Mouse (Mus musculus) erythroblast, embryonic 14.5 days (primary cell): ENCODE measurements around the gene Mindy4. TPM values are rescaled to one million over a fixed set of nuclear protein-coding genes. Genes with fewer than 3 reads are reported as not detected.
"Not testable (repeated sequence)": the region's sequence is repeated elsewhere in the genome, so short reads cannot be mapped to it uniquely, and the experiment has no call there.

Experiments used
- H3K27me3 ChIP-seq: 2 replicates; pipeline ENCODE4 v1.6.1; 2012; ENCODE audit warnings: inconsistent platforms; ENCODE audit not compliant: control insufficient read depth
- H3K36me3 ChIP-seq: 2 replicates; pipeline ENCODE4 v1.6.1; 2012; ENCODE audit warnings: mild to moderate bottlenecking, inconsistent platforms; ENCODE audit not compliant: control insufficient read depth
- H3K4me1 ChIP-seq: 2 replicates; pipeline ENCODE4 v1.6.1; 2012; ENCODE audit warnings: inconsistent platforms; ENCODE audit not compliant: control insufficient read depth
- H3K4me3 ChIP-seq: replicated peaks from 2 replicates; pipeline ENCODE3; 2012; ENCODE audit warnings: moderate library complexity, mild to moderate bottlenecking, inconsistent platforms
- H3K9me3 ChIP-seq: 2 replicates; pipeline ENCODE4 v1.6.1; 2012; ENCODE audit warnings: low read length, inconsistent platforms, mixed read lengths; ENCODE audit not compliant: control insufficient read depth
- GATA1 ChIP-seq: IDR thresholded peaks from 2 replicates; pipeline ENCODE4 v1.6.1; 2012; ENCODE audit warnings: low read length, inconsistent platforms, mixed read lengths
- TAL1 ChIP-seq: IDR thresholded peaks from 3 replicates; pipeline ENCODE4 v1.6.1; 2012; ENCODE audit warnings: low read length, inconsistent platforms, mixed read lengths
- polyA plus RNA-seq: library from polyadenylated mRNA; stranded (reverse); fragments of >175 nt; gene quantifications from 2 replicates; pipeline ENCODE4 v1.2.3, GENCODE M21; 2012

The Mindy4 gene
- polyA plus RNA-seq, 1 experiment, result 0.01 TPM

DNA sequence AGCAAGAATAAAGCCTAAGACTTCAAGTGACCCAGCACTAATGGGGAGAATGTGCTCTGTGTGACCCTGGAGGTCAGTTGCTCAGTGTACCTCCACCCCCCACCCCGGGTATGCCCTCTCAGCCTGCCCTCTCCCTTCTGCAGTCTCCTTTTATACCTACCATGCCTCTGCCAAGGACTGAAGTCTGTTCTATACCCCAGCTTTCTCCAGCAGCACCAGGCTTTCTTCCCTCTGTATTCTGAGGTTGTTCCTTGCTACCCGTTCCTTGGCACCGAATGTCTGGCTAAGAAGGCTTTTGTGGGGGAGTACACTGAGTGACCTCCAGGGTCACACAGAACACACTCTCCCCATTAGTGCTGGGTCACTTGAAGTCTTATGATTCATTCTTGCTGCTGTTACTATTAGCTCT is 29.2 kb upstream of the Mindy4 start:
- Histone ChIP-seq H3K4me1 (no peaks in the 10 kb centered on the region), H3K4me3 (no peak overlapping the region), H3K9me3 (no peaks in the 10 kb centered on the region), H3K36me3 (no peaks in the 10 kb centered on the region), H3K27me3 (no peaks in the 10 kb centered on the region; the same call in 1 of the 2 replicates)
- TF ChIP-seq TAL1, result no peak
- no peak for TF ChIP-seq GATA1

DNA sequence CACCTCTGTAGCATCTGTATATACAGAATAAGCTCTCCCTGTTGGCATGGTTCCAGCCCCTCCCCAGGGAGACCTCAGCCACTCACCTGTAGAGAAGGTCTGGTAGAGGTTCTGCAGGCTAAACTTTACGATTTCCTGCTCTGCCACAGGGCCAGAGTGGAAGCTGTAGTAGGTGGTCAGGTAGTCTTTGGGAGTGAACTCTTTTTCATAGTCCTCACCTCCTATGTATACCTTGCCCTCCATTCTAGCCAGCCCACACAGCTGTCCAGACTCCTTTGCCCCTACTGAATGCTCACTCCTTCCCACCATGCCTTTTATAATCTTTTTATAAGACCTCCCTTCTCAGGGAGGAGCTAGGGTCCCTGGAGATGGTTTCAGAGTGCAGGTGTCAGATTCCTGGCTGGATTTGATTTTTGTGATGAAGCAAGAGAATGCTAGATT is 28.4 kb upstream of the Mindy4 start, which contains the start of gene Inmt:
Gene Inmt (minus strand): TSS at position 303 of the 441 bp plus-strand sequence.
- no peaks in the 10 kb centered on the region for H3K36me3 ChIP-seq
- H3K27me3 ChIP-seq, result no peaks in the 10 kb centered on the region; the same call in 1 of the 2 replicates
- H3K4me1 ChIP-seq, result no peaks in the 10 kb centered on the region
- TF ChIP-seq GATA1 (no peak), TAL1 (no peak)
- H3K4me3 ChIP-seq, result no peak within 1 kb of the TSS
- H3K9me3 ChIP-seq, result no peaks in the 10 kb centered on the region

DNA sequence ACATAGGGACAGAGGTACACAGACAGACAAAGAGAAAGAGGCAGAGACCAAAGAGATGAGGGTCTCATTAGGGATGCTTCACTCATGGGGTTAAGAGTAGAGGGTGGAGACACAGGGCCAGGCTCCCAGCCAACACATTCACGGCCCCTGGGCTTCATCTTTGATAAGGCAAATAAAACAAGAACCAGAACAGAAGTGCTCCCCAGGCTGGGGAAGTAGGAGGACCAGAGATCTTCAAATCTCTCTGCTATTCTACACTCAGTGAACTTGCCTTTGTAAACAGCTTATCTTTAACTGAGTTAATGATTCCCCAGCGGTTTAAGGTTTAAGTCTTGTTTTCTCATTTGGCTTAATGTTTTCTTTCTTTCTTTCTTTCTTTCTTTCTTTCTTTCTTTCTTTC is 27.7 kb upstream of the Mindy4 start:
- H3K4me1 ChIP-seq, result no peaks in the 10 kb centered on the region
- no peaks in the 10 kb centered on the region for H3K36me3 ChIP-seq
- H3K27me3 ChIP-seq, result no peaks in the 10 kb centered on the region; the same call in 1 of the 2 replicates
- no peak overlapping the region for H3K4me3 ChIP-seq
- no peak for TF ChIP-seq GATA1
- H3K9me3 ChIP-seq, result no peaks in the 10 kb centered on the region

DNA sequence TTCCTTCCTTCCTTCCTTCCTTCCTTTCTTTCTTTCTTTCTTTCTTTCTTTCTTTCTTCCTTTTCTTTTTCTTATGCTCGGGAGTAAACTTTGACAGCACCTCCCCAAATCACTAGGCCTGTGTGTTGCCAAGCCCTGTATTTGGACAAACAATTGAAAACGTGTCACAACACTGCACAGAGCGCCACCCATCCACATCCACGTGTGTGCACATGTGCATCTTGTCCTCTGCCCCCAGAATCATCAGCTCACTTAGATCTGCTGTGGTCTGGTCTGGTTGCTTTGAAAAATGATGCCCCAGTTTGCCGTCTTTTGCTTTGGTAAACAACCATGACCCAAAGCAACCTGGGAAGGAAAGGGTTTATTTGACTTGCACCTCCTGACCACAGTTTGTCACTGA is 27.3 kb upstream of the Mindy4 start:
- no peaks in the 10 kb centered on the region for H3K4me1 ChIP-seq
- TF ChIP-seq TAL1 (no peak), GATA1 (no peak)
- no peaks in the 10 kb centered on the region; the same call in 1 of the 2 replicates for H3K27me3 ChIP-seq
- no peaks in the 10 kb centered on the region for H3K36me3 ChIP-seq
- no peaks in the 10 kb centered on the region for H3K9me3 ChIP-seq
- H3K4me3 ChIP-seq, result no peak overlapping the region

DNA sequence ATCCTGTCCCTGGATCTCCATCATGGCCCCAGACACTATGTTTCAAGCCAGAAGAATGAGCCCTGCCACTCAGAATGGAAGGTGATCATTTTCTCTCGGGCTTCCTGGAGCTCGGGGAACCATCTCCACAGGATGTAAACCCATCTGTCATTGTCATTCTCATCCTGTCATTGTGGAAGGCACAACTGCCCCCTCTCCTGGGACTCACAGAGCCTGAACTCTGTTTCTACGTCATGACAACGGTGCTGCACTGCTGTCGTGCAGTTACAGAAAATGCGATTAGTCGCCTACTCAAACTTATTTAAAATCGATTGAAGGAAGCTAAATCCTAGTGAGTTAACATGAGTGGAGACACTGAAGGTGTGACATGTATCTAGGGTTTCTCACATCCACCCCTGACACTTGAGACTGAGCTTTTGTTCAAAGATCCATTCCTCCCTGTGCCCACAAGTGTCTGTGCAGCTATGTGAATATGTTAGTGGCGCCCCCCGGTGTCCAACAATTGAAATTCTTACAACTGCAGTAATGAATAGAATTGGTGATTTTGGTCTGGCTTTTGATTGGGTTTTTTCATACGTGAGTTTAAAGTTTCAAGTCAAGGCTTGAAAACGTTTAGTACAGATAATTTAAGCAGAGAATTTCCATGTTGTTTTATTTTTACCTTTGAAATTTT is 26.0 kb upstream of the Mindy4 start:
- TF ChIP-seq GATA1 (no peak), TAL1 (no peak)
- Histone ChIP-seq H3K36me3 (no peaks in the 10 kb centered on the region), H3K9me3 (no peaks in the 10 kb centered on the region), H3K4me3 (no peak overlapping the region), H3K27me3 (no peaks in the 10 kb centered on the region; the same call in 1 of the 2 replicates), H3K4me1 (no peaks in the 10 kb centered on the region)

DNA sequence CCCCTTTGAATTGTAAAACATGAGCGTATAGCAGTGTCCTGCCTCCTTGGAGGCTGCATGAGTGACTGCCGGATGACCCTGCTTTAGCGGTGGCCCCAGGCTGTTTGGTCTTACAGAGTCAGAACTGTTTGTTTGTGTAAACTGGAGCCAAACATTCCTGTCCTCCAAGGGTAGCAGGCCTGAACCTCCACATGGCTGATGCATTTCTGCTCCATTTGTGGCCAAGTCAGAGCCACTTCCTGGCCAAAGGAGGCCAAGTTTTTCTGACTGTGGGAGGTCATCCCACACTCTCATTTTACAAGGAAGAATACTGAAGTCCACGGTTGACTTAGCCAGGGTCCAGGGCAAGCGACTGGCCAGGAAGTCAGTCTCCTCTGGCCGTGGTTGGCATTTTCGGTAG is 23.6 kb upstream of the Mindy4 start:
- no peaks in the 10 kb centered on the region; the same call in 1 of the 2 replicates for H3K27me3 ChIP-seq
- no peak for TF ChIP-seq GATA1
- TF ChIP-seq TAL1, result no peak
- H3K4me1 ChIP-seq, result no peaks in the 10 kb centered on the region
- no peak overlapping the region for H3K4me3 ChIP-seq
- peaks cover 3% of the 10 kb centered on the region for H3K9me3 ChIP-seq
- no peaks in the 10 kb centered on the region for H3K36me3 ChIP-seq

DNA sequence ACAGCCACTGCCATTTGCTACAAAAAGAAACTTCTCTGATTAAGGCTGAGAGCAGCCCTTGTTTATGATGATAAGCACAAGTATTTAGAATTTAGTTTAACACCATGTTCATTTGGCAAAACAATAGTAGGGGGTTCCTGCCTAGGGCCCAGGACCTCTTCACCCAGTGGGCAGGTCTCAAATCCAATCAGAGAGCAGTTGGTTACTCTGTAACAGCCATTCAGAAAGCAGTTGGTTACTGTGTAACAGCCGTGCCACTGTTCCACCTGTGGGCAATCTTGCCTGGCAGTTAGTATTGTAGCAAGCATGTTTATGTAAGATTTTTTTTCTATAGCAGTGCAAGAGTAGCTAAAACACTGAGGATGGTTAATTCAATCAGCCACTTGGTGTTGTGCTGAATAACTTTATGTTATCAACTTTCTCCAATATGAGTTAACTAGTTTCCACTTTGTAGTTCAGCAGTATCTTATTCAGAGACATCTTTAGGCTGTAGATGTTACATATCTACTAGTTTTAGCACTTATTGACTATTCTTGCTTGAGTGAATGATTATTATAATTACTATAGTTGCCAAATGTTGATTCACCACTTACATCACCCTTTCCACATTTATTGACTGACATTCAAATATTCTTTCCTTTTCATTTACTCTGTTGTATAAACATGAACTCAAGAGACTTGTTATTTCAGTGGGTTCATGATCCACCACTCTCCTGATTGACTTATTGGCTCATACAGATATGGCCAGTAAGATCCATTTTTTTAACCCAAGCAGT is 20.3 kb upstream of the Mindy4 start:
- no peaks in the 10 kb centered on the region for H3K4me1 ChIP-seq
- H3K27me3 ChIP-seq, result no peaks in the 10 kb centered on the region
- H3K9me3 ChIP-seq, result peaks cover 3% of the 10 kb centered on the region
- no peak for TF ChIP-seq TAL1
- TF ChIP-seq GATA1, result no peak
- H3K36me3 ChIP-seq, result no peaks in the 10 kb centered on the region
- H3K4me3 ChIP-seq, result no peak overlapping the region

DNA sequence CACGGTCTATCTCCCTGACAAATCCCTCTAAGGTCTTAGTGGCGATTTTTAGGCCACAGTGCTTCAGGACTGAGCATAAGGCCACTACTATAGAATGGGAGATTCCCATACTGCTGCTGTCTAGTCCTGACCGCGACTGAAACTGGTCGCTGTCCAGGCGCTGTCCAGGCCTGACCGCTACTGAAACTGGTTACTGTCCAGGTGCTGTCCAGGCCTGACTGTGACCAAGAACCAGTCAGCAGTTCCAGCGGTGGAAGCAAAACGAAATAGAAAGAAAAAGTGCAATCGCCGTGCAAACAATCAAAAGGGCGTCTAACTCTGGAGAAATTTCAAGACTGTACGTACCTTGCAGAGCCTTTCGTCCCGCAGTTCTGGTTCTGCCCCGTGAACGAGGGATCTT is 15.4 kb upstream of the Mindy4 start:
- not testable (repeated sequence) for H3K4me3 ChIP-seq, H3K4me1 ChIP-seq, H3K27me3 ChIP-seq, H3K36me3 ChIP-seq, H3K9me3 ChIP-seq

DNA sequence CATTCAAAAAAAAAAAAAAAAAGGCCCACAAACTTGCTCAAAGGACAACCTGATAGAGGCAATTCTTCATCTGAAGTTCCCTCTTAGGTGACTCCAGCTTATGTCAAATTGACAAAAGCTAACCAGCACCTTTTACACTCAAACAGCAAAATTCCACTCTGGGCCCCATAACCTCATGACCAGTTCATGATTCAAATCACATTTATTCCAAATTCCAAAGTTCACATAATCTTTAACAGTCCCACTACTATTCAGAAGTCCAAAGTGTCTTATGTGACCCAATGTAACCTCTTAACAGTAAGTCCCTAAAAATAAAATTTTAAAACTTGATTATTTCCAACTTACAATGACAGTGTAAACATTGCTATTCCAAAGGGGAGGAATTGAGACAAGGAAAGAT is 13.8 kb upstream of the Mindy4 start:
- no peak overlapping the region for H3K4me3 ChIP-seq
- H3K27me3 ChIP-seq, result no peaks in the 10 kb centered on the region; the same call in 1 of the 2 replicates
- TF ChIP-seq GATA1 (no peak), TAL1 (no peak)
- H3K4me1 ChIP-seq, result no peaks in the 10 kb centered on the region
- no peaks in the 10 kb centered on the region for H3K9me3 ChIP-seq
- H3K36me3 ChIP-seq, result no peaks in the 10 kb centered on the region

DNA sequence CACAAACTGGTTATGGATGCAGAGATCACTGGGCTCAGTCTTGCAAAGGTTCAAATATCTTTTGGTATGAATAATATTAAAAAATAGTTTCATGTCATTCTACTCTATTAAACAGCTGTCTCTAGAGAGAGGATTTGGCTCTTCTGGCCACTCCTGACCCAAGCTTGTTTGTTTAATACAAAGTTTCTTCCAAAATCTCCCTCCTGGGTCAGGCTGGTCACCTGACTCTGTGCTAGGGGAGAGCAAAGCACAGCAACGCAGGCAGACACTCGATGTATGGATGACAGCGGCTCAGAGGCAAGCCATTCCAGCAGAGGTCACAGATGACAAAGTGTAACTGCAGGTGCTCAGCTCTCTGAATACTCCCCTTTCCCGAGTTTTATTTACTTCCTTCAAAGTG is 11.6 kb upstream of the Mindy4 start:
- Histone ChIP-seq H3K27me3 (no peaks in the 10 kb centered on the region; the same call in 1 of the 2 replicates), H3K9me3 (no peaks in the 10 kb centered on the region), H3K4me1 (no peaks in the 10 kb centered on the region), H3K4me3 (no peak overlapping the region), H3K36me3 (no peaks in the 10 kb centered on the region)
- TF ChIP-seq GATA1, result no peak
- no peak for TF ChIP-seq TAL1
